Mouse (Mus musculus): Measurements from ENCODE around the gene St6gal2. TPM values are rescaled to one million over a fixed set of nuclear protein-coding genes. Genes with fewer than 3 reads are reported as not detected.

The St6gal2 gene
- total and polyA plus RNA-seq, 2 experiments: not detected

- 79% methylated on average over 7 of the region's 7 CpGs for WGBS
- Histone ChIP-seq H3K79me2 (ENCODE audit: control insufficient read depth, insufficient read depth, low read length) (no peaks in the 10 kb centered on the region), H3K4me1 (ENCODE audit: control insufficient read depth, insufficient read depth, low read length) (no peaks in the 10 kb centered on the region), H3K27ac (replicated peaks; ENCODE audit: insufficient read depth, low read depth, low read length) (no peak overlapping the region), H3K9ac (ENCODE audit: low read depth, low read length) (no peak overlapping the region), H3K4me3 (ENCODE audit: insufficient read depth, low read depth, low read length) (no peak overlapping the region), H3K36me3 (ENCODE audit: control insufficient read depth, insufficient read depth, low read length) (no peaks in the 10 kb centered on the region), H3K27me3 (ENCODE audit: control insufficient read depth, insufficient read depth, low read length) (no peaks in the 10 kb centered on the region)
- no peak for TF ChIP-seq CTCF (IDR thresholded peaks at IDR 0.05; ENCODE audit: low read depth, low read length)
- TF ChIP-seq POLR2A (IDR thresholded peaks at IDR 0.05; ENCODE audit: extremely low read depth, insufficient read depth, low read length): no peak
- no peak for DNase-seq (ENCODE audit: extremely low read depth, low read depth, low spot score)
Measured at GRCm38 (mm10) chr17:55479367-55479766, 34.2 kb downstream of the St6gal2 start.

GRCm38 (mm10) chr17:55484108-55484870, 39.1 kb downstream of the St6gal2 start:
- peak; percentile 1 for DNase-seq (ENCODE audit: extremely low read depth, low read depth, low spot score)
- TF ChIP-seq CTCF (IDR thresholded peaks at IDR 0.05; ENCODE audit: low read depth, low read length) (no peak), POLR2A (IDR thresholded peaks at IDR 0.05; ENCODE audit: extremely low read depth, insufficient read depth, low read length) (no peak)
- Histone ChIP-seq H3K36me3 (ENCODE audit: control insufficient read depth, insufficient read depth, low read length) (no peaks in the 10 kb centered on the region), H3K4me1 (ENCODE audit: control insufficient read depth, insufficient read depth, low read length) (no peaks in the 10 kb centered on the region), H3K27ac (replicated peaks; ENCODE audit: insufficient read depth, low read depth, low read length) (no peak overlapping the region), H3K27me3 (ENCODE audit: control insufficient read depth, insufficient read depth, low read length) (no peaks in the 10 kb centered on the region), H3K9ac (ENCODE audit: low read depth, low read length) (no peak overlapping the region), H3K4me3 (ENCODE audit: insufficient read depth, low read depth, low read length) (no peak overlapping the region), H3K79me2 (ENCODE audit: control insufficient read depth, insufficient read depth, low read length) (no peaks in the 10 kb centered on the region)
- 78% methylated on average over 7 of the region's 7 CpGs for WGBS

- TF ChIP-seq POLR2A (IDR thresholded peaks at IDR 0.05; ENCODE audit: extremely low read depth, insufficient read depth, low read length): no peak
- TF ChIP-seq CTCF (IDR thresholded peaks at IDR 0.05; ENCODE audit: low read depth, low read length): no peak
- H3K27ac ChIP-seq (replicated peaks; ENCODE audit: insufficient read depth, low read depth, low read length): no peak overlapping the region
- H3K4me3 ChIP-seq (ENCODE audit: insufficient read depth, low read depth, low read length): no peak overlapping the region
- H3K36me3 ChIP-seq (ENCODE audit: control insufficient read depth, insufficient read depth, low read length): no peaks in the 10 kb centered on the region
- WGBS: 85% methylated on average over 7 of the region's 7 CpGs
- H3K4me1 ChIP-seq (ENCODE audit: control insufficient read depth, insufficient read depth, low read length): no peaks in the 10 kb centered on the region
- DNase-seq (ENCODE audit: extremely low read depth, low read depth, low spot score): no peak
- no peaks in the 10 kb centered on the region for H3K79me2 ChIP-seq (ENCODE audit: control insufficient read depth, insufficient read depth, low read length)
- H3K27me3 ChIP-seq (ENCODE audit: control insufficient read depth, insufficient read depth, low read length): no peaks in the 10 kb centered on the region
- H3K9ac ChIP-seq (ENCODE audit: low read depth, low read length): no peak overlapping the region
Measured at GRCm38 (mm10) chr17:55531872-55532271, 86.7 kb downstream of the St6gal2 start.

GRCm38 (mm10) chr17:55548476-55548875, 103.3 kb downstream of the St6gal2 start:
- TF ChIP-seq CTCF (IDR thresholded peaks at IDR 0.05; ENCODE audit: low read depth, low read length) (no peak), POLR2A (IDR thresholded peaks at IDR 0.05; ENCODE audit: extremely low read depth, insufficient read depth, low read length) (no peak)
- no peaks in the 10 kb centered on the region for H3K36me3 ChIP-seq (ENCODE audit: control insufficient read depth, insufficient read depth, low read length)
- DNase-seq (ENCODE audit: extremely low read depth, low read depth, low spot score): no peak

GRCm38 (mm10) chr17:55561774-55562173, 116.6 kb downstream of the St6gal2 start:
- 37% methylated on average over 2 of the region's 2 CpGs for WGBS
- Histone ChIP-seq H3K27ac (replicated peaks; ENCODE audit: insufficient read depth, low read depth, low read length) (no peak overlapping the region), H3K9ac (ENCODE audit: low read depth, low read length) (no peak overlapping the region), H3K27me3 (ENCODE audit: control insufficient read depth, insufficient read depth, low read length) (no peaks in the 10 kb centered on the region), H3K4me1 (ENCODE audit: control insufficient read depth, insufficient read depth, low read length) (no peaks in the 10 kb centered on the region), H3K4me3 (ENCODE audit: insufficient read depth, low read depth, low read length) (no peak overlapping the region), H3K36me3 (ENCODE audit: control insufficient read depth, insufficient read depth, low read length) (no peaks in the 10 kb centered on the region), H3K79me2 (ENCODE audit: control insufficient read depth, insufficient read depth, low read length) (no peaks in the 10 kb centered on the region)
- no peak for TF ChIP-seq POLR2A (IDR thresholded peaks at IDR 0.05; ENCODE audit: extremely low read depth, insufficient read depth, low read length)
- no peak for DNase-seq (ENCODE audit: extremely low read depth, low read depth, low spot score)

More at GRCm38 (mm10) chr17:55548476-55548875, 103.3 kb downstream of the St6gal2 start:
- Histone ChIP-seq H3K4me1 (ENCODE audit: control insufficient read depth, insufficient read depth, low read length) (no peaks in the 10 kb centered on the region), H3K79me2 (ENCODE audit: control insufficient read depth, insufficient read depth, low read length) (no peaks in the 10 kb centered on the region), H3K9ac (ENCODE audit: low read depth, low read length) (no peak overlapping the region), H3K27ac (replicated peaks; ENCODE audit: insufficient read depth, low read depth, low read length) (no peak overlapping the region), H3K27me3 (ENCODE audit: control insufficient read depth, insufficient read depth, low read length) (no peaks in the 10 kb centered on the region), H3K4me3 (ENCODE audit: insufficient read depth, low read depth, low read length) (no peak overlapping the region)
- WGBS: 80% methylated on average over 1 of the region's 1 CpGs

Other genes starting within 250 kb of the St6gal2 start
- not detected in 2 replicates for gene Vmn2r118, start 179.8 kb downstream of the St6gal2 start, total RNA-seq (2014; rRNA removed)
- gene Vmn2r118, start 179.8 kb downstream of the St6gal2 start, polyA plus RNA-seq (2012; rRNA removed): not detected in 2 replicates